Mouse (Mus musculus) CH12.LX (cell line): ENCODE data around the gene Gm49387.

ENCODE experiments used
- CTCF ChIP-seq, 2 experiments: IDR thresholded peaks in 1 of 2; conservative IDR thresholded peaks in 1 of 2; 2 replicates each; pipeline ENCODE4 v1.5.1; 2011 to 2012; ENCODE audit warnings: low read depth in 2 of 2, low read length in 2 of 2, improper control_type of control experiment in 1 of 2, inconsistent platforms in 1 of 2, mild to moderate bottlenecking in 1 of 2, moderate library complexity in 1 of 2
- E2F4 ChIP-seq: IDR thresholded peaks from 2 replicates; pipeline ENCODE4 v1.6.1; 2011; ENCODE audit warnings: low read depth, low read length, improper control_type of control experiment; ENCODE audit not compliant: insufficient replicate concordance
- EP300 ChIP-seq: IDR thresholded peaks from 2 replicates; pipeline ENCODE4 v1.6.1; 2011; ENCODE audit warnings: low read length, improper control_type of control experiment
- MAX ChIP-seq: IDR thresholded peaks from 2 replicates; pipeline ENCODE4 v1.6.1; 2011; ENCODE audit warnings: low read length, improper control_type of control experiment
- MAZ ChIP-seq: IDR thresholded peaks from 2 replicates; pipeline ENCODE4 v1.6.1; 2012; ENCODE audit warnings: low read depth, mild to moderate bottlenecking, inconsistent platforms, low read length, improper control_type of control experiment, moderate library complexity
- MXI1 ChIP-seq: IDR thresholded peaks from 2 replicates; pipeline ENCODE4 v1.6.1; 2011; ENCODE audit warnings: mild to moderate bottlenecking, low read depth, low read length, improper control_type of control experiment
- POLR2A ChIP-seq: IDR thresholded peaks from 2 replicates; pipeline ENCODE4 v1.6.1; 2011; ENCODE audit warnings: low read depth, mild to moderate bottlenecking, improper control_type of control experiment, low read length
- USF1 ChIP-seq: IDR thresholded peaks from 2 replicates; pipeline ENCODE4 v1.6.1; 2014; ENCODE audit warnings: low read depth, mild to moderate bottlenecking, inconsistent platforms, low read length, improper control_type of control experiment
- ZMIZ1 ChIP-seq: IDR thresholded peaks from 2 replicates; pipeline ENCODE4 v1.6.1; 2012; ENCODE audit warnings: low read depth, mild to moderate bottlenecking, inconsistent platforms, low read length, improper control_type of control experiment

DNA sequence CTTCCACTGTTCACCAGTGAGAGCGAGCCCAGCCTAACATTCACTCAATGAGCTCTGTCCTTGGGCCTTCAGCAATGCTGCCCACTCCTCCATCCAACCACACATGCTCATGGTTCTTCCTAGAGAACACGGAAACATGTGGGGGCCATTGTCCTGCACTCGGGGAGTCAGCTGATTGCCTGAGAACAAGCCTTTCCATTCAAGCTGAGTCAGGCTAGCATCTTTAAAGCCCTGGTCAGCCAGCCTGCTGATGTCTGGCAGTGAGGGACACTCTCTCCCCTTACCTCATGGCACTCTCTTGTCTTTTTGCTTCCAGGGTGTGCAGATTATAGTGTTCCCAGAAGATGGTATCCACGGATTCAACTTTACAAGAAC lies 24.9 kb upstream of the Gm49387 start:
- TF ChIP-seq POLR2A: no peak
- TF ChIP-seq ZMIZ1: no peak
- no peak for TF ChIP-seq MAZ
- no peak for TF ChIP-seq MAX
- no peak for TF ChIP-seq E2F4
- TF ChIP-seq CTCF (conservative IDR thresholded peaks at IDR 0.05 in 1 of 2, IDR thresholded peaks at IDR 0.05 in 1 of 2; ENCODE audit: low read depth in 2 of 2, low read length in 2 of 2): no peak
- TF ChIP-seq USF1: no peak
- TF ChIP-seq MXI1: no peak
- no peak for TF ChIP-seq EP300
